ENCODE assay signal across 20 mouse cellular contexts in the genomic region with DNA sequence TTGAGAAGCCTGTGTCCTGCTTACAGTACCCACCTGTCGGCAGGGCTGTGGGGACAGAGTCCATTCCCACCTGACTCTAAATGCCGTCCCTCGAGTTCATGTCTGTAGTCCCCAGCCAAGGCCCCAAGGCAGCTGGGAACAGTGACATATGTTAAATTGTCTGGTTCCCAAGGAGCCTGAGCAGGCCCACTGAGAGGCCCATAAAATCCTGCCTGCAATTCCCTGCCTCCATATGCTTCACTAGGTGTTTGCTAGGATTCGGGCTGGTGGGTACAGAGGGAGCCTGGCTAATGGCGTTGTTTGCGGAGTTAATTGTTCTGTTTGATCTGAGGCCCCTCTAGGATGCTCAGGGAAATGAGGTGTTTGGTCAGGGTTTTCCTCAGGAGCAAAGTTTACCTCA.
DNase-seq lines count a peak whose midpoint lies in the region; ATAC-seq and TF ChIP-seq lines count a peak whose summit lies in the region.
"Had no signal": no experiment of that assay in that cellular context is flagged by ENCODE, and none has a peak within 500 bp of the region (broad histone marks: within the 10 kb centered on the region; RNA-seq: fewer than 3 reads in every experiment).

No protein-coding gene starts in this region.

- peak; percentile 27 for DNase-seq in embryo, embryonic 11.5 days (ENCODE audit: low read depth, low spot score)
- peak; percentile 26 for DNase-seq in hindlimb bud, embryonic 11.5 days (ENCODE audit: extremely low spot score, low read depth, low spot score)
- no peak for DNase-seq in layer of hippocampus, adult 9-11 months
- DNase-seq: adrenal gland, adult 8-10 months; kidney, adult 9 months; kidney, postnatal 4 days; lung, adult 18-20 months; lung, postnatal 14 days; midbrain, embryonic 14.5 days; right cerebral cortex, adult 18-20 months had no signal

- H3K27me3 ChIP-seq in intestine, embryonic 15.5 days (replicated peaks): no peaks in the 10 kb centered on the region
- H3K27me3 ChIP-seq in intestine, postnatal 0 days (replicated peaks; ENCODE audit: control insufficient read depth, insufficient read depth, low read length): no peaks in the 10 kb centered on the region
- no peaks in the 10 kb centered on the region for H3K27me3 ChIP-seq in neural tube, embryonic 14.5 days (ENCODE audit: control insufficient read depth, insufficient read depth, low read length)
- H3K27me3 ChIP-seq: embryonic facial prominence, embryonic 13.5 days; forebrain, embryonic 15.5 days had no signal

- 0 out of 2 replicates have a peak, but pooled peaks have one; percentile 17 for ATAC-seq in intestine, embryonic 15.5 days
- ATAC-seq in intestine, postnatal 0 days: no peak
- peak; percentile 60; the same call in 1 of the 2 replicates for ATAC-seq in neural tube, embryonic 14.5 days (ENCODE audit: low read depth)
- no peak for ATAC-seq in inflammation-experienced regulatory T-cells, adult 6 months
- ATAC-seq: forebrain, embryonic 15.5 days; hindbrain, postnatal 0 days had no signal

- H3K4me1 ChIP-seq in intestine, embryonic 15.5 days (replicated peaks): 0 out of 2 replicates have a peak, but pooled peaks cover 4% of the 10 kb centered on the region
- no peaks in the 10 kb centered on the region for H3K4me1 ChIP-seq in intestine, postnatal 0 days (replicated peaks; ENCODE audit: control insufficient read depth, insufficient read depth, low read length)
- H3K4me1 ChIP-seq in neural tube, embryonic 14.5 days (ENCODE audit: control insufficient read depth, insufficient read depth, low read length): peaks cover 6% of the 10 kb centered on the region; the same call in 1 of the 2 replicates
- H3K4me1 ChIP-seq: embryonic facial prominence, embryonic 13.5 days; forebrain, embryonic 15.5 days; hindbrain, embryonic 10.5 days had no signal

- WGBS in intestine, embryonic 15.5 days: 35% methylated on average over 6 of the region's 6 CpGs
- 30% methylated on average over 6 of the region's 6 CpGs for WGBS in intestine, postnatal 0 days
- WGBS in neural tube, embryonic 14.5 days: 17% methylated on average over 6 of the region's 6 CpGs

- no peak overlapping the region for H3K4me3 ChIP-seq in intestine, embryonic 15.5 days (replicated peaks)
- H3K4me3 ChIP-seq in intestine, postnatal 0 days (ENCODE audit: low read depth, low read length): no peak overlapping the region
- H3K4me3 ChIP-seq in neural tube, embryonic 14.5 days (ENCODE audit: low read depth, low read length): no peak overlapping the region
- H3K4me3 ChIP-seq: embryonic facial prominence, embryonic 13.5 days; forebrain, embryonic 15.5 days; hindbrain, embryonic 10.5 days; myocyte had no signal

- H3K27ac ChIP-seq in intestine, embryonic 15.5 days: no peak overlapping the region
- no peak overlapping the region for H3K27ac ChIP-seq in intestine, postnatal 0 days (ENCODE audit: low read depth, low read length)
- no peak overlapping the region for H3K27ac ChIP-seq in neural tube, embryonic 14.5 days (ENCODE audit: low read depth, low read length)
- H3K27ac ChIP-seq: embryonic facial prominence, embryonic 13.5 days; forebrain, embryonic 15.5 days; hindbrain, embryonic 10.5 days; hindbrain, postnatal 0 days had no signal

- no peaks in the 10 kb centered on the region for H3K9me3 ChIP-seq in intestine, embryonic 15.5 days
- H3K9me3 ChIP-seq in intestine, postnatal 0 days (ENCODE audit: control insufficient read depth): no peaks in the 10 kb centered on the region
- no peaks in the 10 kb centered on the region for H3K9me3 ChIP-seq in neural tube, embryonic 14.5 days (ENCODE audit: control insufficient read depth, low read length)
- H3K9me3 ChIP-seq: embryonic facial prominence, embryonic 13.5 days; forebrain, embryonic 15.5 days; hindbrain, embryonic 10.5 days had no signal

- no peaks in the 10 kb centered on the region for H3K36me3 ChIP-seq in intestine, embryonic 15.5 days
- no peaks in the 10 kb centered on the region for H3K36me3 ChIP-seq in intestine, postnatal 0 days (ENCODE audit: control insufficient read depth, insufficient read depth)
- H3K36me3 ChIP-seq in neural tube, embryonic 14.5 days (ENCODE audit: control insufficient read depth, insufficient read depth, low read length): no peaks in the 10 kb centered on the region
- H3K36me3 ChIP-seq: embryonic facial prominence, embryonic 13.5 days; forebrain, embryonic 15.5 days; hindbrain, embryonic 10.5 days had no signal

- no peak overlapping the region for H3K9ac ChIP-seq in intestine, embryonic 15.5 days
- H3K9ac ChIP-seq in intestine, postnatal 0 days (ENCODE audit: low read depth, low read length): no peak overlapping the region
- no peak overlapping the region for H3K9ac ChIP-seq in neural tube, embryonic 14.5 days (replicated peaks; ENCODE audit: low read depth, low read length)
- H3K9ac ChIP-seq: embryonic facial prominence, embryonic 13.5 days; forebrain, embryonic 15.5 days had no signal

- H3K4me2 ChIP-seq in intestine, embryonic 15.5 days (replicated peaks): no peak overlapping the region
- H3K4me2 ChIP-seq in intestine, postnatal 0 days (replicated peaks; ENCODE audit: low read depth): no peak overlapping the region
- H3K4me2 ChIP-seq in neural tube, embryonic 14.5 days (ENCODE audit: low read depth, low read length): no peak overlapping the region
- H3K4me2 ChIP-seq: embryonic facial prominence, embryonic 13.5 days; forebrain, embryonic 15.5 days; liver, embryonic 11.5 days had no signal

- no peak for TF ChIP-seq CTCF in intestine, postnatal 0 days (IDR thresholded peaks at IDR 0.05; ENCODE audit: low read depth)

Comparison
In these comparisons a context has a peak if more than half of its experiments do, and no peak if none do; other contexts are left out.
1. ATAC-seq: peak in intestine, embryonic 15.5 days (single experiment) and neural tube, embryonic 14.5 days (single experiment); none in intestine, postnatal 0 days (single experiment) and inflammation-experienced regulatory T-cells, adult 6 months (single experiment).